Mouse (Mus musculus) embryonic facial prominence, embryonic 15.5 days (tissue): Measurements from ENCODE around the gene Csgalnact2. TPM values are rescaled to one million over a fixed set of nuclear protein-coding genes. Genes with fewer than 3 reads are reported as not detected.

Source experiments
- ATAC-seq: fragments of 200-750 bp; cut with Nextera tagmentation; 2 replicates; pipeline ENCODE4 v1.8.0; 2017; ENCODE audit warnings: low read depth, moderate TSS enrichment; ENCODE audit not compliant: insufficient number of reproducible peaks, low FRiP score, low TSS enrichment
- H3K27ac ChIP-seq: fragments of 300-500 bp; sonication (generic); replicated peaks from 2 replicates; pipeline ENCODE4 v1.5.1; 2015; ENCODE audit warnings: mild to moderate bottlenecking, inconsistent platforms
- H3K27me3 ChIP-seq: fragments of 300-500 bp; sonication (generic); 2 replicates; pipeline ENCODE4 v1.6.1; 2015; ENCODE audit warnings: inconsistent platforms
- H3K36me3 ChIP-seq: fragments of 300-500 bp; sonication (generic); 2 replicates; pipeline ENCODE4 v1.6.1; 2015; ENCODE audit warnings: mild to moderate bottlenecking, inconsistent platforms
- H3K4me1 ChIP-seq: fragments of 300-500 bp; sonication (generic); 2 replicates; pipeline ENCODE4 v1.6.1; 2015; ENCODE audit warnings: inconsistent platforms
- H3K4me2 ChIP-seq: fragments of 300-500 bp; sonication (generic); replicated peaks from 2 replicates; pipeline ENCODE4 v1.6.1; 2015; ENCODE audit warnings: mild to moderate bottlenecking, inconsistent platforms
- H3K4me3 ChIP-seq: fragments of 300-500 bp; sonication (generic); replicated peaks from 2 replicates; pipeline ENCODE4 v1.5.1; 2015; ENCODE audit warnings: mild to moderate bottlenecking, inconsistent platforms
- H3K9ac ChIP-seq: fragments of 300-500 bp; sonication (generic); 2 replicates; pipeline ENCODE4 v1.6.1; 2015; ENCODE audit warnings: inconsistent platforms
- H3K9me3 ChIP-seq: fragments of 300-500 bp; sonication (generic); replicated peaks from 2 replicates; pipeline ENCODE4 v1.6.1; 2016; ENCODE audit warnings: inconsistent platforms
- WGBS: fragments of 180-500 bp; shearing (Covaris S2); methylation state at CpG from one replicate; pipeline ENCODE4 v1.1.7; 2015; 5-methylcytosine and 5-hydroxymethylcytosine counted together
- polyA plus RNA-seq: library from polyadenylated mRNA; unstranded; fragments of >200 nt; fragmentation: Nextera tagmentation; extraction: Ambion mirVana; gene quantifications from 2 replicates; pipeline ENCODE4 v1.2.1, GENCODE M21; 2015

Csgalnact2 gene
- polyA plus RNA-seq, 1 experiment from 2014 or later: 16.8 TPM

GRCm38 (mm10) chr6:118134461-118134860, 4.5 kb downstream of the Csgalnact2 start:
- no peak overlapping the region for H3K4me2 ChIP-seq

GRCm38 (mm10) chr6:118130022-118130421, 8.9 kb downstream of the Csgalnact2 start:
- H3K4me3 ChIP-seq: no peak overlapping the region
- no peak for ATAC-seq
- 40% methylated on average over 2 of the region's 2 CpGs for WGBS

More at GRCm38 (mm10) chr6:118134461-118134860, 4.5 kb downstream of the Csgalnact2 start:
- 35% methylated on average over 1 of the region's 1 CpGs for WGBS
- Histone ChIP-seq H3K9me3 (no peaks in the 10 kb centered on the region), H3K27ac (no peak overlapping the region), H3K4me1 (peaks cover 3% of the 10 kb centered on the region; the same call in 1 of the 2 replicates), H3K9ac (no peak overlapping the region), H3K4me3 (no peak overlapping the region), H3K27me3 (no peaks in the 10 kb centered on the region), H3K36me3 (no peaks in the 10 kb centered on the region)
- ATAC-seq: no peak

GRCm38 (mm10) chr6:118127827-118128487, 11.0 kb downstream of the Csgalnact2 start:
- H3K4me3 ChIP-seq: no peak overlapping the region
- H3K4me1 ChIP-seq: 0 out of 2 replicates have a peak, but pooled peaks cover 4% of the 10 kb centered on the region
- H3K9ac ChIP-seq: no peak overlapping the region
- no peaks in the 10 kb centered on the region for H3K9me3 ChIP-seq
- H3K36me3 ChIP-seq: peaks cover 12% of the 10 kb centered on the region; the same call in 1 of the 2 replicates
- H3K27me3 ChIP-seq: no peaks in the 10 kb centered on the region
- 68% methylated on average over 6 of the region's 6 CpGs for WGBS
- ATAC-seq: no peak
- no peak overlapping the region for H3K4me2 ChIP-seq
- H3K27ac ChIP-seq: no peak overlapping the region

More at GRCm38 (mm10) chr6:118130022-118130421, 8.9 kb downstream of the Csgalnact2 start:
- H3K36me3 ChIP-seq: no peaks in the 10 kb centered on the region
- H3K9me3 ChIP-seq: no peaks in the 10 kb centered on the region
- H3K27me3 ChIP-seq: no peaks in the 10 kb centered on the region
- H3K9ac ChIP-seq: no peak overlapping the region
- no peak overlapping the region for H3K27ac ChIP-seq
- 0 out of 2 replicates have a peak, but pooled peaks cover 4% of the 10 kb centered on the region for H3K4me1 ChIP-seq
- H3K4me2 ChIP-seq: no peak overlapping the region

- Histone ChIP-seq H3K36me3 (peaks cover 19% of the 10 kb centered on the region; the same call in 1 of the 2 replicates), H3K27me3 (no peaks in the 10 kb centered on the region), H3K9me3 (no peaks in the 10 kb centered on the region), H3K9ac (no peak overlapping the region), H3K4me3 (no peak overlapping the region), H3K4me1 (0 out of 2 replicates have a peak, but pooled peaks cover 4% of the 10 kb centered on the region), H3K4me2 (no peak overlapping the region), H3K27ac (no peak overlapping the region)
- no peak for ATAC-seq
- 76% methylated on average over 7 of the region's 7 CpGs for WGBS
Measured at GRCm38 (mm10) chr6:118127198-118127597, 11.7 kb downstream of the Csgalnact2 start.

- H3K27ac ChIP-seq: no peak overlapping the region
- H3K4me2 ChIP-seq: no peak overlapping the region
- H3K27me3 ChIP-seq: no peaks in the 10 kb centered on the region
- no peak overlapping the region for H3K4me3 ChIP-seq
- 0 out of 2 replicates have a peak, but pooled peaks cover 4% of the 10 kb centered on the region for H3K4me1 ChIP-seq
- H3K36me3 ChIP-seq: peaks cover 24% of the 10 kb centered on the region
- ATAC-seq: no peak
- no peaks in the 10 kb centered on the region for H3K9me3 ChIP-seq
- H3K9ac ChIP-seq: no peak overlapping the region
Measured at GRCm38 (mm10) chr6:118126577-118126976, 12.4 kb downstream of the Csgalnact2 start.

- Histone ChIP-seq H3K4me1 (no peaks in the 10 kb centered on the region), H3K27me3 (no peaks in the 10 kb centered on the region), H3K9me3 (no peaks in the 10 kb centered on the region), H3K4me2 (no peak overlapping the region), H3K27ac (no peak overlapping the region), H3K36me3 (peaks cover 29% of the 10 kb centered on the region), H3K4me3 (no peak overlapping the region), H3K9ac (no peak overlapping the region)
- 81% methylated on average over 1 of the region's 1 CpGs for WGBS
- no peak for ATAC-seq
Measured at GRCm38 (mm10) chr6:118122767-118123166, 16.2 kb downstream of the Csgalnact2 start.

GRCm38 (mm10) chr6:118111810-118112209, 27.1 kb downstream of the Csgalnact2 start:
- no peak overlapping the region for H3K4me3 ChIP-seq
- H3K4me2 ChIP-seq: no peak overlapping the region
- H3K27ac ChIP-seq: no peak overlapping the region
- no peaks in the 10 kb centered on the region for H3K4me1 ChIP-seq
- no peaks in the 10 kb centered on the region for H3K9me3 ChIP-seq
- ATAC-seq: no peak
- H3K9ac ChIP-seq: no peak overlapping the region
- H3K36me3 ChIP-seq: peaks cover 11% of the 10 kb centered on the region; the same call in 1 of the 2 replicates
- 73% methylated on average over 1 of the region's 1 CpGs for WGBS
- H3K27me3 ChIP-seq: no peaks in the 10 kb centered on the region

GRCm38 (mm10) chr6:118099311-118099802, 39.6 kb downstream of the Csgalnact2 start:
- Histone ChIP-seq H3K4me1 (no peaks in the 10 kb centered on the region), H3K9me3 (no peaks in the 10 kb centered on the region), H3K27ac (no peak overlapping the region), H3K9ac (no peak overlapping the region), H3K36me3 (no peaks in the 10 kb centered on the region), H3K27me3 (no peaks in the 10 kb centered on the region), H3K4me2 (no peak overlapping the region), H3K4me3 (no peak overlapping the region)
- WGBS: 40% methylated on average over 2 of the region's 2 CpGs
- ATAC-seq: no peak

GRCm38 (mm10) chr6:118097765-118098365, 41.1 kb downstream of the Csgalnact2 start:
- Histone ChIP-seq H3K4me3 (no peak overlapping the region), H3K36me3 (no peaks in the 10 kb centered on the region), H3K4me1 (no peaks in the 10 kb centered on the region), H3K9me3 (no peaks in the 10 kb centered on the region), H3K27me3 (no peaks in the 10 kb centered on the region), H3K9ac (no peak overlapping the region), H3K27ac (no peak overlapping the region), H3K4me2 (no peak overlapping the region)
- 60% methylated on average over 8 of the region's 8 CpGs for WGBS
- no peak for ATAC-seq

- Histone ChIP-seq H3K9ac (no peak overlapping the region), H3K4me1 (no peaks in the 10 kb centered on the region), H3K4me3 (no peak overlapping the region), H3K27me3 (no peaks in the 10 kb centered on the region), H3K27ac (no peak overlapping the region), H3K4me2 (no peak overlapping the region), H3K9me3 (no peaks in the 10 kb centered on the region), H3K36me3 (no peaks in the 10 kb centered on the region)
- ATAC-seq: no peak
- WGBS: 73% methylated on average over 9 of the region's 9 CpGs
Measured at GRCm38 (mm10) chr6:118090827-118091226, 48.1 kb downstream of the Csgalnact2 start.

GRCm38 (mm10) chr6:118088750-118089440, 50.0 kb downstream of the Csgalnact2 start:
- no peaks in the 10 kb centered on the region for H3K4me1 ChIP-seq
- no peak overlapping the region for H3K9ac ChIP-seq
- 74% methylated on average over 17 of the region's 17 CpGs for WGBS
- H3K4me3 ChIP-seq: no peak overlapping the region
- H3K4me2 ChIP-seq: no peak overlapping the region
- no peak overlapping the region for H3K27ac ChIP-seq
- no peaks in the 10 kb centered on the region for H3K9me3 ChIP-seq
- no peaks in the 10 kb centered on the region for H3K36me3 ChIP-seq
- ATAC-seq: no peak
- no peaks in the 10 kb centered on the region for H3K27me3 ChIP-seq
